Mouse (Mus musculus) limb, embryonic 15.5 days (tissue): ENCODE measurements around the gene Sema3g. TPM values are rescaled to one million over a fixed set of nuclear protein-coding genes. Genes with fewer than 3 reads are reported as not detected.

Experiments used
- ATAC-seq: fragments of 200-750 bp; cut with Nextera tagmentation; 2 replicates; pipeline ENCODE4 v1.8.0; 2017; ENCODE audit warnings: low read depth, moderate TSS enrichment; ENCODE audit not compliant: insufficient number of reproducible peaks, low FRiP score, low TSS enrichment
- H3K27ac ChIP-seq: fragments of 300-500 bp; sonication (generic); 2 replicates; pipeline ENCODE4 v1.5.1; 2015; ENCODE audit warnings: moderate library complexity, mild to moderate bottlenecking, inconsistent platforms
- H3K27me3 ChIP-seq: fragments of 300-500 bp; sonication (generic); 2 replicates; pipeline ENCODE4 v1.6.1; 2015; ENCODE audit warnings: inconsistent platforms
- H3K36me3 ChIP-seq: fragments of 300-500 bp; sonication (generic); 2 replicates; pipeline ENCODE4 v1.6.1; 2015; ENCODE audit warnings: inconsistent platforms
- H3K4me1 ChIP-seq: fragments of 300-500 bp; sonication (generic); 2 replicates; pipeline ENCODE4 v1.6.1; 2015; ENCODE audit warnings: inconsistent platforms
- H3K4me2 ChIP-seq: fragments of 300-500 bp; sonication (generic); 2 replicates; pipeline ENCODE4 v1.6.1; 2015; ENCODE audit warnings: mild to moderate bottlenecking, inconsistent platforms
- H3K4me3 ChIP-seq: fragments of 300-500 bp; sonication (generic); 2 replicates; pipeline ENCODE4 v1.5.1; 2015; ENCODE audit warnings: mild to moderate bottlenecking, inconsistent platforms
- H3K9ac ChIP-seq: fragments of 300-500 bp; sonication (generic); 2 replicates; pipeline ENCODE4 v1.6.1; 2015; ENCODE audit warnings: inconsistent platforms
- H3K9me3 ChIP-seq: fragments of 300-500 bp; sonication (generic); 2 replicates; pipeline ENCODE4 v1.6.1; 2016; ENCODE audit warnings: inconsistent platforms
- WGBS: fragments of 180-500 bp; shearing (Covaris S2); methylation state at CpG from one replicate; pipeline ENCODE4 v1.1.7; 2015; 5-methylcytosine and 5-hydroxymethylcytosine counted together
- polyA plus RNA-seq: library from polyadenylated mRNA; unstranded; fragments of >200 nt; fragmentation: Nextera tagmentation; extraction: Ambion mirVana; gene quantifications from 2 replicates; pipeline ENCODE4 v1.2.1, GENCODE M21; 2015

Gene Sema3g
- 1.2 and 1.5 TPM in 2 replicates for polyA plus RNA-seq

DNA sequence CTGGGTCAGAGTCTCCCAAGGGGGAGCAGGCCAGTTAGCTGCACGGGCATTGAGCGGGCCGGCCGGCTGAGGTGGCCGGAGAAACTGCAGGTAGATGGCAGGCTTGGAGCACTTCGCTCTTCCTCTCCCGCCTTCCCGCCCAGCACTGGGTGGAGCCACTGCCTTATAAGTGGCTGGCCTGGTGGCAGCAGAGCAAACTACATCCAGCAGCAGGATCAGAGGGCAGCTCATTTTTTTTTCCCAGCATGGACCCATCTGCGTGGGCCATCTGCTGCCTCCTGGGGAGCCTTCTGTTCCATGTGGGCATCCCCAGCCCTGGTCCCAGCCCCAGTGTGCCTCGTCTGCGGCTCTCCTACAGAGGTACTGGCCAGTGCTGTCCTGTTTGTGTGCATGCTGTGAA lies at the start of gene Sema3g:
Gene Sema3g, plus strand, starts transcription at position 195 of the 400 bp plus-strand sequence.
- 9% methylated on average over 11 of the region's 11 CpGs for WGBS

GRCm38 (mm10) chr14:31168425-31168824 lies 49.2 kb upstream of the Sema3g start, which contains the start of gene Stab1:
Stab1 (minus strand) TSS chr14:31168641.
- ATAC-seq: no peak
- Histone ChIP-seq H3K4me3 (peak within 1 kb of the TSS; percentile 18), H3K4me1 (peaks cover 25% of the 10 kb centered on the region), H3K27me3 (no peaks in the 10 kb centered on the region), H3K36me3 (peaks cover 38% of the 10 kb centered on the region), H3K27ac (peak within 1 kb of the TSS; percentile 40), H3K4me2 (0 out of 2 replicates have a peak within 1 kb of the TSS, but pooled peaks have one; percentile 10), H3K9ac (no peak within 1 kb of the TSS), H3K9me3 (no peaks in the 10 kb centered on the region)
- WGBS: 45% methylated on average over 10 of the region's 10 CpGs

More for the DNA sequence above, at the start of gene Sema3g:
- H3K27ac ChIP-seq: no peak within 1 kb of the TSS
- no peaks in the 10 kb centered on the region for H3K27me3 ChIP-seq
- H3K4me2 ChIP-seq: 0 out of 2 replicates have a peak within 1 kb of the TSS, but pooled peaks have one; percentile 19
- peak within 1 kb of the TSS; percentile 3; the same call in 1 of the 2 replicates for H3K4me3 ChIP-seq
- no peaks in the 10 kb centered on the region for H3K9me3 ChIP-seq
- no peak for ATAC-seq
- peaks cover 24% of the 10 kb centered on the region for H3K4me1 ChIP-seq
- H3K9ac ChIP-seq: no peak within 1 kb of the TSS
- H3K36me3 ChIP-seq: no peaks in the 10 kb centered on the region

DNA sequence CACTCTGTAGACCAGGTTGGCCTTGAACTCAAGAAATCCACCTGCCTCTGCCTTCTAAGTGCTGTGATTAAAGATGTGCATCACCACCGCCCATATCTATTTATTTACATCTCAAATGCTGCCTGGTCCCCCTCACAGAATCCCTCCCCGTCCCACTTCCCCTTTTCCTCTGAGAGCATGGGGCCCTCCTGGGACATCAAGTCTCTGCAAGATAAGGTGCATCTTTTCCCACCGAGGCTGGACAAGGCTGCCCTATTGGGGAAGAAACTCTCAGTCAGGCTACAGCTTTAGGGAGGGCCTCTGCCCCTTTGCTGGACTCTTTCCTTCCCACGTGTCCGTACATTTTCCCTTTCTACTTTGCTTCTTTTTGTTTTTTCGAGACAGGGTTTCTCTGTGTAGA lies 48.2 kb upstream of the Sema3g start:
- Histone ChIP-seq H3K27me3 (no peaks in the 10 kb centered on the region), H3K36me3 (peaks cover 48% of the 10 kb centered on the region), H3K4me3 (no peak overlapping the region), H3K4me1 (peaks cover 25% of the 10 kb centered on the region), H3K9me3 (no peaks in the 10 kb centered on the region), H3K9ac (no peak overlapping the region), H3K27ac (no peak overlapping the region), H3K4me2 (no peak overlapping the region)
- 83% methylated on average over 6 of the region's 6 CpGs for WGBS
- no peak for ATAC-seq

DNA sequence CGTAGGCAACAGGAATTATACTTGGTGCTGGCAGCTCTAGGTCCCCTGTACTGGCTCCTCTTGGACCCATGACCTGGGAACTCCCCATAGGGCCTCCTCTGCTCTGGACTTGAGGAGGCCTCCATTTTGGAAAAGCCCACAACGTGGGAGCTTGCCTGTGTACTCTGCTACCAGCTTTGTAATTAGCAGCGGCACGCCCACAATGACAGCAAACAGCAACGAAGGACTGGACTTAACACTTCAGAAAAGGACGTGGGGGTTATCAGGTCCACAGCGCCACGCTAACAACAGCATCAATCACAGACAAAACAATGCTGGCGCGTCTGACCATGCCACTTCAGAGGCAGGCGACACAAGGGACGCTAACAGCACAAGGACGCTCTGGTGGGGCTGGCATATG lies 46.7 kb upstream of the Sema3g start:
- ATAC-seq: no peak
- 87% methylated on average over 13 of the region's 13 CpGs for WGBS
- Histone ChIP-seq H3K4me1 (peaks cover 21% of the 10 kb centered on the region), H3K36me3 (peaks cover 63% of the 10 kb centered on the region), H3K4me3 (no peak overlapping the region), H3K27me3 (no peaks in the 10 kb centered on the region), H3K4me2 (no peak overlapping the region), H3K9me3 (no peaks in the 10 kb centered on the region), H3K9ac (no peak overlapping the region), H3K27ac (no peak overlapping the region)

- no peak for ATAC-seq
Observed at GRCm38 (mm10) chr14:31171386-31171785, 46.3 kb upstream of the Sema3g start.

GRCm38 (mm10) chr14:31171821-31172220 lies 45.8 kb upstream of the Sema3g start:
- Histone ChIP-seq H3K27me3 (no peaks in the 10 kb centered on the region), H3K27ac (no peak overlapping the region), H3K4me3 (no peak overlapping the region), H3K36me3 (peaks cover 72% of the 10 kb centered on the region), H3K9me3 (no peaks in the 10 kb centered on the region), H3K4me2 (no peak overlapping the region), H3K4me1 (peaks cover 15% of the 10 kb centered on the region), H3K9ac (no peak overlapping the region)
- ATAC-seq: no peak
- 95% methylated on average over 15 of the region's 15 CpGs for WGBS

More at GRCm38 (mm10) chr14:31171386-31171785, 46.3 kb upstream of the Sema3g start:
- Histone ChIP-seq H3K36me3 (peaks cover 67% of the 10 kb centered on the region), H3K27me3 (no peaks in the 10 kb centered on the region), H3K9me3 (no peaks in the 10 kb centered on the region), H3K4me3 (no peak overlapping the region), H3K27ac (no peak overlapping the region), H3K4me2 (no peak overlapping the region), H3K4me1 (peaks cover 19% of the 10 kb centered on the region), H3K9ac (no peak overlapping the region)
- 84% methylated on average over 11 of the region's 11 CpGs for WGBS

DNA sequence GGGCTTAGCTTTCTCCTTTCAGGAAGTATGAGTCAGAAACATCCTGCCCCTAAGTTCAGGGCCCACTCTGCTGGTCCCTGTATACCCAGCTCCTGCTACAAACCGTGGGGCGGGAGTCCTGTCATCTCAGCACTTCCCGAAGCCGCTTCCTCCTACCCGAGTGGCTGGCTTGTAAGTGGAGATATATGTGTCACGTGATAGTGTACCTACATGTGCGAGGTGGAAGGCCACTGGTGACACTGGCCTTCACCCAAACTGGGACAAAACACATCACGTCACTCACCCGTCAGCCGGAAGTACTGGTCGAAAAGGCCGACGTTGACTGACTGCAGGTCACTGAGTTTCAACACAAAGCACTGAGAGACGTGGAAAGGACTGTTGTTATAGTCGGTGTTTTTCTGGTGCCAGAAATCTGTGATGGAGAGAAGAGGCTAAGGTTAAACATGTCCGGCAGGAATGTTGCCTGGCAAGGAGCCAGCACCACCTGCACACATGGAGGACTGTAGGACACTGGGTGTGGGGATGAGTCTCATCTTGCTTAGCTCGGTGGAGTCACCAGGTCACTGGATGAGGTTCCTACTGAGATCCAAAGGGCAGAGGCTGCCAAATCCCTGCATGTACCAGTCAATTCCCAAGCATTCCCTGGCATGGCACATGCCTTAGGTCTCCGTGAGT lies 44.7 kb upstream of the Sema3g start:
- Histone ChIP-seq H3K9me3 (no peaks in the 10 kb centered on the region), H3K27me3 (no peaks in the 10 kb centered on the region), H3K9ac (no peak overlapping the region), H3K36me3 (peaks cover 83% of the 10 kb centered on the region), H3K4me1 (peaks cover 8% of the 10 kb centered on the region; the same call in 1 of the 2 replicates), H3K4me2 (no peak overlapping the region), H3K27ac (no peak overlapping the region), H3K4me3 (no peak overlapping the region)
- WGBS: 77% methylated on average over 18 of the region's 18 CpGs
- ATAC-seq: no peak

GRCm38 (mm10) chr14:31173537-31173936 lies 44.1 kb upstream of the Sema3g start:
- H3K4me1 ChIP-seq: peaks cover 3% of the 10 kb centered on the region; the same call in 1 of the 2 replicates
- peaks cover 87% of the 10 kb centered on the region for H3K36me3 ChIP-seq
- H3K4me3 ChIP-seq: no peak overlapping the region
- no peak overlapping the region for H3K9ac ChIP-seq
- H3K27ac ChIP-seq: no peak overlapping the region
- no peak for ATAC-seq
- H3K9me3 ChIP-seq: no peaks in the 10 kb centered on the region
- 90% methylated on average over 7 of the region's 7 CpGs for WGBS
- no peaks in the 10 kb centered on the region for H3K27me3 ChIP-seq
- H3K4me2 ChIP-seq: no peak overlapping the region

GRCm38 (mm10) chr14:31177287-31177686 lies 40.4 kb upstream of the Sema3g start:
- Histone ChIP-seq H3K27me3 (no peaks in the 10 kb centered on the region), H3K4me2 (no peak overlapping the region), H3K9ac (no peak overlapping the region), H3K36me3 (peaks cover 98% of the 10 kb centered on the region), H3K4me1 (no peaks in the 10 kb centered on the region), H3K27ac (no peak overlapping the region), H3K4me3 (no peak overlapping the region), H3K9me3 (no peaks in the 10 kb centered on the region)
- WGBS: 91% methylated on average over 16 of the region's 16 CpGs
- no peak for ATAC-seq

GRCm38 (mm10) chr14:31177715-31178114 lies 39.9 kb upstream of the Sema3g start:
- Histone ChIP-seq H3K27ac (no peak overlapping the region), H3K4me1 (no peaks in the 10 kb centered on the region), H3K27me3 (no peaks in the 10 kb centered on the region), H3K4me2 (no peak overlapping the region), H3K4me3 (no peak overlapping the region), H3K9me3 (no peaks in the 10 kb centered on the region), H3K36me3 (peaks cover 98% of the 10 kb centered on the region), H3K9ac (no peak overlapping the region)
- 91% methylated on average over 5 of the region's 5 CpGs for WGBS
- no peak for ATAC-seq

DNA sequence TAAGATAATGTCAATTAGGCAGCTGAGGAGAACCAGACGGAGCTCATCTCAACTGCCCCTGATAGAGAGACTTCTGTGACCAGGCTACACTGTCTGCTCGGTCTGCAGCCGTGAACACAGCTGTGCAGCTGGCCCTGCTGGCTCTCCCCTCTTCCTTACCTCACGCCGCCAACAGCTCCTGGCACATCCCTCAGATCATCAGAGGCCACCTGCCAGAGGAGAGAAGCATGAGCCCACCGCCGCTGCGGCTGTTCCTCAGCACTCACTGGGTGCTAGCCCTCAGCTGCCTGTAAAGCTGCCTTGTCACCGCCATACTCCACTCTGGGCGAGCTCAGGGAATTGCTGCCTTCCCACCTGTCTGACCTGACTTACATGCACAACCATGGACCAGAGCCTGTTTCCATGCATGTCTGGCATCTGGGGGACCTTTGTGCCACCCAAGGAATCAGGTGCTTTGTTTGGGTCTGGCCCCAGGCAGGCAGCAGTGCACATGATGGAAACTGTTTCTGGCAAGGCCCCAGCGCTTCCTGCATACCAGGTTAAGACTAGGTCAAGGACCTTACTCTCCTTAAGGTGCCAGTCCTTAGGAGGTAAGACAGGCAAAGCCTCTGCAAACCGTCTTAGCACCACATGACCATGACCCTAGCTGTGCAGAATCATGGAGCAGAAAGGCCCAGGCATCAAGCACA lies 37.8 kb upstream of the Sema3g start:
- Histone ChIP-seq H3K4me1 (no peaks in the 10 kb centered on the region), H3K9me3 (no peaks in the 10 kb centered on the region), H3K36me3 (peaks cover 98% of the 10 kb centered on the region), H3K4me2 (no peak overlapping the region), H3K4me3 (no peak overlapping the region), H3K27ac (no peak overlapping the region; the same call in 1 of the 2 replicates), H3K9ac (no peak overlapping the region), H3K27me3 (no peaks in the 10 kb centered on the region)
- no peak for ATAC-seq
- 86% methylated on average over 12 of the region's 12 CpGs for WGBS

DNA sequence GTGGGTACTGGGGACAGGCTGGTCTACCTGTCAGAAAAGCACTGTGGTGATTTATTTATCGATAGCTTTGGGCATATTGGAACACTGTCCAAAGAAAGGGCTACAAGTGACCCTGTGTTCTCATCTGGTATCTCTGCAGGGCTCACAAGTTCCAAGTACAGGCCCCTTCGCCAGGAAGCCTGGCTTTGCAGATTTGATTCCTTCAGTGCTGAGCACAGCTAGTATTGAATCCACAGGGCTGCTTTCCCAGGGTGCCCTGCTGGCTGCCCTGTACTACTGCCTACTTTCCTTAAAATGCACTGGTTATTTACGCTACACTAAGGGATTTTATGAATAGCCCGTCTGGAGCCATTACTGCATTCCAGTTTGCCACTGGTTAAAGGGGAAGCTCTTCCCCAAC lies 36.1 kb upstream of the Sema3g start:
- no peak overlapping the region for H3K27ac ChIP-seq
- 74% methylated on average over 4 of the region's 4 CpGs for WGBS
- no peaks in the 10 kb centered on the region for H3K9me3 ChIP-seq

More for the DNA sequence above, 36.1 kb upstream of the Sema3g start:
- H3K4me1 ChIP-seq: no peaks in the 10 kb centered on the region
- no peaks in the 10 kb centered on the region for H3K27me3 ChIP-seq
- H3K36me3 ChIP-seq: peaks cover 98% of the 10 kb centered on the region
- no peak for ATAC-seq
- H3K4me3 ChIP-seq: no peak overlapping the region
- H3K4me2 ChIP-seq: no peak overlapping the region
- H3K9ac ChIP-seq: no peak overlapping the region
